Mouse (Mus musculus): ENCODE measurements around the gene D330045A20Rik. TPM values are rescaled to one million over a fixed set of nuclear protein-coding genes. Genes with fewer than 3 reads are reported as not detected.
"Not testable (repeated sequence)": the region's sequence is repeated elsewhere in the genome, so short reads cannot be mapped to it uniquely, and the experiment has no call there.

Gene D330045A20Rik
- under 1 TPM; 0.07 to 0.16 TPM for total RNA-seq (2021)
- long read RNA-seq, experiment 1: 0 reads
- long read RNA-seq, experiment 2: 0 reads

DNA sequence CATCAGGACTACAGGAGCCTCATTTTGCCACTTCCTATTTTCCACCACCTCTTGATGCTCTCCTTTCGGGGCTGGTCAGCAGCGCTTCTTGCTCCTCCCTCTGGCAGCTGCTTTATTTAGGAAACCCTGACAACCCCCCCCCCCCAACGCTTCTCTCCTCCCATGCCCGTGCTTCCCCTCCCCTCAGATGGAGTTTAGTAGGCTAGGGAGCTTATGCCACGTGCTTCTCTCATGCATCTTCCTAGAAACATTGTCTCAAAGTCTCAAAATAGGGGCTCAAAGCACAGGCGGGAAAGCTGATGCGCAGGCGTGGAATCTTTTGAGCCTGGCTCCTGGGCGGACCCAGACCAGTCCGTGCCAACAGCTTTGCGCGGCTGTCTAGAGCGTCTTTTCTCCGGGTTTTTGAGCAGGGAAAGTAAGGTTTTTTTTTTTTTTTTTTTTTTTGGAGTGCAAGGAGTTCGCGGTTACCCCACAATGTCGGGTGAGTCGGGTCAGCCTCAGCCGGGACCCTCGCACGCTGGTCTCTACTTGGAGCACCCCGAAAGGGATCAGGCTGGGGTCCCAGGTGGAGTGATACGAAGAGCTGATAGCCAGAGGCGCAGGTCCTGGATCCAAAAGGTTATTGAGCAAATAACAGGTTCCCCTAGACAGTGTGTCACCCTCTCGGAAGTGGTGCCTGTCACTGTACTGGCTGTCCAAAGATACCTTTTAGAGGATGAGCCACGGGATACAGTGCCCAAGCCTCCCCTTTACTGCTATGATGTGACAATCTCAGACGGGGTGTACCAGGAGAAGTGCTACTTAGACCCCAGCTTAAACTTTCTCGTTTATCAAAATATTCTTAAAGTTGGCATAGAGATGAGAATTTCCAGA, at the start of gene D330045A20Rik:
TSS of gene D330045A20Rik (plus strand) at position 346 of the 873 bp plus-strand sequence.
- intact Hi-C loops (cut with DNase I; ENCODE audit: low total_unique reads): no loop called here
- DNase-seq: peak; percentile 6

DNA sequence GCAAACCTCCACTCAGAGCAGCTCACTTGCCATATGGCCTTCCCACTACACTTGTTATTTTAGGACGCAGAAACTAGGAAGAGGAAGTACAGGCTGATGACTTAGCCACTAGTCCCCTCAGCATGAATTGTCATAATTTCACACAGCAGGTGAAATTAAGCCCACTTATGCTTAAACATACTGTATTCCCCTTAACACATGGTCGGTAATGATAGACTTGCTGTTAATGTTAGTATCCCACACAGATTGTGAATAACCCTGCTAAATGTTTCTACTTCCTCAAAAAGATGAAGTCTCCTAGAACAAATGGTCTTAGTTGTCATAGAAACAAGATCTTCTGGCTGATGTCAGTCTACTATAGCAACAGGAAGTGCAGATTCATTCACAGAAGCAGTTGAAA, 47.6 kb upstream of the D330045A20Rik start:
- DNase-seq: no peak
- intact Hi-C loops (cut with DNase I; ENCODE audit: low total_unique reads): no loop called here

DNA sequence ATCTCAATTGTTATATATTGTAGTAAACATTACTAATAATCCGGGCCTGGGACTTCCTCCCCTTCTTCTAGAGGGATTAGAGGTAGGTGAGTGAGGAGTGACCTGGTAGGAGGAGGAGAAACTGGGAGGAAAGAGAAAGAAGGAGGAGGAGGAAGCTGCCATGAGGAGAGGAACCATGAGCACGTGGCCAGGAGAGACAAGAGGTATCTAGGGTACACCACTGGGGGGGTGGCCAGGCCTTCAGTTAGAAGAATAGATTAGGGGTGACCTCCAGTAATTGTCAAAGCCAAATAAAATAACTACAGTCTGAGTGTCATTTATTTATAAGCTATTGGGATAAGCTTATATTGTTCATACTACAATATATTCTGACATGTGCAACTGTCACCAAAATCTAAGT, 45.0 kb upstream of the D330045A20Rik start:
- no peak for DNase-seq

DNA sequence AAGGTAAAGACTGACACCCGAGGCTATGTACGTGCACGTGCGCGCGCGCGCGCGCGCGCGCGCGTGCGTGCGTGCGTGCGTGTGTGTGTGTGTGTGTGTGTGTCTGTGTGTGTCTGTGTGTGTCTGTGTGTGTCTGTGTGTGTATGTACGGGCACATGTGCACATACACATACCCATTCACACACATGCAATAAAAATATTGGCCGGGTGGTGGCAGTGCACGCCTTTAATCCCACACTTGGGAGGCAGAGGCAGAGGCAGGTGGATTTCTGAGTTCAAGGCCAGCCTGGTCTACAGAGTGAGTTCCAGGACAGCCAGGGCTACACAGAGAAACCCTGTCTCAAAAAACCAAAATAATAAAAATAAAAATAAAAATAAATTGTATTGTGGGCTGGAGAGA, 39.1 kb upstream of the D330045A20Rik start:
- DNase-seq; intact Hi-C loops (cut with DNase I; ENCODE audit: low total_unique reads): not testable (repeated sequence)

More for the DNA sequence above, 45.0 kb upstream of the D330045A20Rik start:
- intact Hi-C loops (cut with DNase I; ENCODE audit: low total_unique reads): no loop called here

DNA sequence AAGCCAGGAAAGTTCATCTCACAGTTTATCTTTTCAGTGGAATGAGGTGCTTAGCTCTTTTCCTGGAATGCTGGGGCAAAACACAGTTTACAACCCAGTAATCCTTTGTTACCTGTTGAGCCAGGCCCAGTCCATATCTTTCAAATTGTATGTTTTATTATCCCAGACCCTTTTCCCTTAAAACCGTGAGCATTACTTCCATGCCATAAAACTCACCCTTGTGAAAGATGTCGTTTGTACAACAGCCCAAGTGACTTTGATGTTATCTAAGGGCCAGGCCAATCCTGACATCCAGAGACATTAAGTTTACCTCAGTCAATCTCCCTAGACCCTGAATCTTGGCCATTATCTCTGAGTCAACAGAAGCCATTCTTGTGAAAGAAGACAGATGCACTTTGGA, 23.4 kb upstream of the D330045A20Rik start:
- DNase-seq: no peak
- intact Hi-C loops (cut with DNase I; ENCODE audit: low total_unique reads): no loop called here

DNA sequence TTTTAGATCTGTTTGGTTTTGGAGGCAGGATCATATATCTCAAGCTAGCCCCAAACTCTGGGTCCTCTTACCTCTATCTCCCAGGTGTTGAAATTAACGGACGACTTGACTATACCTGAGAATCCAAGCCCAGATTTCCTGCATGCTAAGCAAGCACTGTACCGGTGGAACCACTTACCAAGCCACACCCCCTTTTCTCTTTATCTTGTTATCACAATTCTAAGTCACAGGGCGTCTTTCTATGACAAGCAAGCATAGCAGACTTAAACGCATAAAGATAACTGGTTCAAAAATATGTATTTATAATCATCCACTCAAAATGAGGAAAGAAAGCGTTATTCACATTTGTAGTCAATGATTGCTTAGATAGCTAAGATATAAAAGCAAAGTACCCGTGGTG, 1.9 kb downstream of the D330045A20Rik start:
- intact Hi-C loops (cut with DNase I; ENCODE audit: low total_unique reads): no loop called here

DNA sequence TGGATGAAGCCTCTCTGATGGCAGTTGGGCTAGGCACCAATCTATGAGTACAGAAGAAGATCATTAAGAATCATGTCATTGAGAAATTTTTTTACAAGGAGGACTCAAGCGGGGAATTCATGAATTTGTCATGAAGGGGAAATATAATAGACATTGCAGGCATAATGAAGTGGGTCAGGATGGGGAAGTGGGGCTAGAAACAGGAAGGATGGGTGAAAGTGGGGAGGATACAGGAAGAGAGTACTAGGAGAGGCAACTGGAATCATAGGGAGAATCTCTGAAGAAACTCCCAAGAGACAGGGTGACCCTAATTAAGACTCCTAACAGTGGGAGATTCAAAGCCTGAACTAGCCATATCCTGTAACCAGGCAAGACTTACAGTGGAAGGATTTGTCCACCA, 4.8 kb downstream of the D330045A20Rik start:
- intact Hi-C loops (cut with DNase I; ENCODE audit: low total_unique reads): no loop called here
- no peak for DNase-seq

More for the DNA sequence above, 1.9 kb downstream of the D330045A20Rik start:
- DNase-seq: no peak

DNA sequence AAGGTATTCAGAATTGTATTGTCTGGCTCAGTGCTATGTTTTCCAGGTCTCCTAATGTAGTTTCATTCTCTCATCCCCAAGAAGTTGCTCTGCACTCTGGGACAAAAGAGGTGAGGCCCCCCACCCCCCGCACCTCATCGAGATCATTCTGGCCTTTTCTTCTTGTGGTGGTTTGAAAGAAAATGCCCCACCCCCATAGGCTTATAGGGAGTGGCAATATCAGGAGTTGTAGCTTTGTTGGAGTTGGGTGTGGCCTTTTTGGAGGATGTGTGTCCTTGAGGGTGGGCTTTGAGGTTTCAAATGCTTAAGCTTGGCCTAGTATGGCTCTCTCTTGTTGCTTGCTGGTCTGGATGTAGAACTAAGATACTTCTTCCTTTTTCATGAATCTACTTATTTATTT, 36.0 kb downstream of the D330045A20Rik start:
- intact Hi-C loops (cut with DNase I; ENCODE audit: low total_unique reads): no loop called here
- DNase-seq: no peak

DNA sequence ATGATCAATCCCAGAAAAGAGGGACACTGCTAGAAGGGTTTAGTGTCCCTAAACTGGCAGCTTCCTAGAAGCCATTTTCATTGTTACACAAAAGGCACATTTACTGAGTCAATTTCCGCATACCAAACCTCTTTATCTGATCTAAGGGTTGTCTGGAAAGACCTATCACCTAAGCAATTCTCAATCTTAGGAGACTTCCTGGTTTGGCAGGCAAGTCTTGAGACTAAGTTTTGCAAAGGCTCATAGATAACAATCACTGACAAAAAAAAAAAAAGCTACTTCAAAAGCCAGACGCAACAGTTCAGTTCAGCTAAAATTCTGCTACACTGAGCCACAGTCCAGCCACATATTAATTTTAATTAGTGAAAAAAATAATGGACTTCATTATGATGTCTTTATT, 39.1 kb downstream of the D330045A20Rik start:
- no peak for DNase-seq

DNA sequence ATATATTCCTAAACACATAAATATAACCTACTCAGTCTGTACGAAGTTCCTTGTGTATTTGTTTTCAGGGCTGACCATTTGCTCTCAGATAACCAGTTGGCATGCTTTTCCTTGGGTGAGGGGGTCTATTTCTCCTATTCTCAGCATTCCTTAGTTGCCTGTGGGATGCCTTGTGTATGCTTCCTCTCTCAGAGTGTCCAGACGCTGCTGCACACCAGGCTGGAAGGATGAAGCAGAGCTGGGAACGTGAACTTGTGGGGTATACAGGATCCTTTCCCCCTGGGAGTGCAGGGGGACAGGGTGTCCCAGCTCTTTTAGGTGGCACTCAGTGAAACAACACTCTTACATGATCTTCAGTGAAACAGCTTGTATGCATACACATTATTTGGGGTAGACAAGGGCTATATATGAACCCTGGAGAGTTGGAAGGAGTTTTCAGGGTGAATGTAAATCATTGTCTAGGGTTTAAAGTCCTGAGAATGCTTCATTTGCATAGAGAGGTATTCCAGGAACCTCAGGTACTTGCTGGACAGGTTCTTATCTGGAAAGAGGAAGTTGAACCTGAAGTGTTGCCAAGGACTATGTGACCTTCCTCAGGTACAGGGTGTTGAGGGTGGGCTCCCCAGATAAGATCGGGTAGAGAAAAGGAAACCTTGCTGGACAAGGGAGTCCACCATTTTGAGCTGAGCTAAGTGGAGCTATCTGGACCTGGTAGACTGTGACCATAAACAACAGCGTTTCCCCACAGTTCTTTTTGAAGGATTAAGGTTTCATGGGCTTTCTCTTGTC, 44.3 kb downstream of the D330045A20Rik start:
- no peak for DNase-seq
- intact Hi-C loops (cut with DNase I; ENCODE audit: low total_unique reads): no loop called here

More for the DNA sequence above, 39.1 kb downstream of the D330045A20Rik start:
- intact Hi-C loops (cut with DNase I; ENCODE audit: low total_unique reads): no loop called here

DNA sequence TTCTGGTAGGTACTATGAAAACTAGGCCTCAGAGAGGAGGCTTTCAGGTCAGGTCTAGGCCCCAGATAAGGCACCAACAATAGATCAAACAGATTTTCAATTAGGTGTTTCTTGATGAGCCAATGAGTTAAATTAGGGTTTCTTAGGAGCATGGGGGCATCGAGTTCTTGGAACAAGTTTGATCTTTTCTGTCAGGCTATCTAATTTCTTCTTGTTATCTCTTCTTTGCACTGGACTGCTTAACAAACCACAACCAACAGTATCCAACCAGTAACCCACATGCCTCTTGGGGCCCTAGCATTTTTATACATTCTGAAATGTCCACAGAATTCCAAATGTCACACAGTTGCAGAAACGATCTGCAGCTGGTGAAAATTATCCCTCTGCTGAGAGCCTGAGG, 45.6 kb downstream of the D330045A20Rik start:
- DNase-seq: no peak
- intact Hi-C loops (cut with DNase I; ENCODE audit: low total_unique reads): no loop called here

DNA sequence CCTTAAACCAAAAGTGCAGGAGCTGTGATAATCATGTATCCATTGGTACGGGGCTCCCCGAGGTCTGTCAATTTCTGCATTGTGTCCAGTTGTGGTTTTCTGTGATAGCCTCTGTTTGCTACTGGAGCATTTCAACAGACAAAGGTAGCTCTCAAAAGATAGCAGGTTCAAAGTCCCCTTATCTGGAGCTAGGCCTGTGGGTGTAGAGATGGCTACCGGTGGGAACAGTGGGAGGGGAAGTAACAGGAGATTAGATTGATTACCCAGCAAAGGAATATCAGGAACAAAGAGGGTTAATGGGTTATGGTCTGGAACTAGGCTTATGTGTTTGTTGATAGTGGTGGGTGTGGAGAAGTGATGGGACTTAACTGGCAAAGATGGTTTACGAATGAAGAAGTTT, 46.8 kb downstream of the D330045A20Rik start:
- DNase-seq: no peak
- intact Hi-C loops (cut with DNase I; ENCODE audit: low total_unique reads): no loop called here

DNA sequence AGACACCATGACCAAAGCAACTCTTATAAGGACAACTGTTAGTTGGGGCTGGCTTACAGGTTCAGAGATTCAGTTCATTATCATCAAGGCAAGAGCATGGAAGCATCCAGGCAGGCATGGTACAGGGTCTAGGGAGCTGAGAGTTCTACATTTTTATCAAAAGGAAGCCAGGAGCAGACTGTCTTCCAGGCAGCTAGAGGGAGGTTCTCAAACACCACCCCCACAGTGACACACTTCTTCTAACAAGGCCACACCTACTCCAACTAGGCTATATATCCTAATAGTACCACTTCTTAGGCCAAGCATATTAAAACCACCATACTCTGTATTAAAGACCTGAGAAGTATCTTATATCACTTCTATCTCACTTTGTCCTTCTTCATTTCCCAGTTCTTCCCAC, 49.5 kb downstream of the D330045A20Rik start:
- DNase-seq: no peak
- intact Hi-C loops (cut with DNase I; ENCODE audit: low total_unique reads): no loop called here

DNA sequence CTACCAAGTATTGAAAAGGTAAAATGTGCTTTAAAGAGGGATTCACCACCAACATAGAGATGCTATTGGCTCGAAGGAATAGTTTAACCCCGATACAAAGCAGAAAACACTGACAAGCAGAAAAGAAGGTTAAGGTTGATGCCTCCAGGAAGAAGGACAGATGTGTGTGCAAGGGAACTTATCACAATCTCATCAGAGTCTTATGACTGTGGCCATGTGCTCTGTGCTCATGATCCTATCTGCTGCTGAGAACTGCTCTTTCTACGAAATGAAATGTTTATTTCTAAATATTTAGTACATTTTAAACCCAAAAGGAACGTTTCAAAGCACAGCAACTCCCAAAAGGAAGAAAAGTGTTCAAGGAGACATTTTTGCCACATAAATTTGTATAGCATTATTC, 52.1 kb downstream of the D330045A20Rik start:
- DNase-seq: no peak
- intact Hi-C loops (cut with DNase I; ENCODE audit: low total_unique reads): no loop called here

DNA sequence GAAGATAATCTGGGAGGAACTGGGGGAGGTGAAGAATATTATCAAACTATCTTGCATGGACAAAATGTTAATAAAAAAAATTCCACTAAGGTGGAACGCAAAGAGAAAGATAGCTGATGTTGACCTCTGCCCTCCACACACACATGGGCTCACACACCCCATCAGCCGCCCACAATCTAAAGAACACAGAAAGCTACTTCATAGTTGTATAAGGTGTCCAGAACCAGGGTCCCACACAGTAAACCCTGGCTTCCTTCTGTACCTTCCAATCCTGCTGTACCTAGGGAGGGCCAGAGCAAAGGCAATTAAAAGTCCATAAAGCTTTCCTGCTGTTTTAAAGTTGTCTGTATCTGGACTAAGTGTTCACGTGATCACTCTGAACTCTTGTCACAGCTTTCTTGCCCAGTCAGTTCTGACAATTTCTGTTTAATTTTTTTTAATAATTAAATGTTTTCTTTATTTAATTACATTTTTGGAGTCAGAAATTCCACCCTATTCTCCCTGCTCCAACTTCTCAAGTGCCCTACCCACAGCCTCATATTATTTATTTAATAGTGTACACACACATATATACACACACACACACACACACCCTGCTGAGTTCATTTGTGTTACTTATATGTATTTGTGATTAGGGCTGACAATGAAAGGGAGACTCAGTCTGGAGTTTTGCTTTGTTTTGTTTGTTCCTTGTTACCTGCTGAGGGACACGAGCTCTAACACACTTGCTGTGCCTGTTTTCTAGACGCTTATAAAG, 57.7 kb downstream of the D330045A20Rik start:
- DNase-seq: no peak
- intact Hi-C loops (cut with DNase I; ENCODE audit: low total_unique reads): no loop called here

DNA sequence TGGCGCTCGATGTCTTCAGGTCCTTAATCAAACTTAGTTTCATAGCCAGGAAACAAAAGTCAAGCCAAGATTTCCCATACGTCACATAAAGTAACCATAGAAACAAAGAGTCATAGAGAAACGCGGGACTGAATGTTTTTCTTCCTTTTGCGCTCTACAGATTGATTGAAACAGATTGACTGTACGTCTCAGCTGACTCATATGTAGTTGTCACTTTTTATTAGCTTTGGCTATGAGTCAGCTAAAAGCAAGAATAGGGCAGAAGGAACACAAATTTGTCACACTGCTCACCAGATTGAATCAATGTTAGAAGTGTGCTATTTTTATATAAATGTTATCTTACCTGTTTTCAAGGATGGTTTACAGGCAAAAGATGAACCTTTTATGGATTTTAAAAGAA, 63.6 kb downstream of the D330045A20Rik start:
- intact Hi-C loops (cut with DNase I; ENCODE audit: low total_unique reads): no loop called here
- DNase-seq: no peak

DNA sequence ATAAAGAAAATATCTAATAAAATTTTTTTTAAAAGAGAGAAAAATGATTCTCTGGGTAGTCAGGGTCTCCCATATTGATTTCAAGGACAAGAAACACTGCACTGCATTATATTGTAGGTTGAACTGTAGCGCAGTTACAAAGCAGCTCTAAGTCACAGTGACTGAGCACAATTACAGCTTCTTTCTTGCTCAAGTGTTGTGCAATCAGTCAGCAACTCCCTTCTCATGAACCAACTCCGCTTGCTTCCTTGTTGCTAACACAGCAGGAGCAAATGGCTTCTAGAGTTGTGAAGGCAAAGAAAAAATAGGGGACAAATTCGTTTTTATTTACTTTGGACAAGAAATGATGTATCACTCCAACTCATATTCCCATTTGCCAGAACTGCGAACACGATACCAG, 70.3 kb downstream of the D330045A20Rik start:
- intact Hi-C loops (cut with DNase I; ENCODE audit: low total_unique reads): no loop called here
- no peak for DNase-seq

DNA sequence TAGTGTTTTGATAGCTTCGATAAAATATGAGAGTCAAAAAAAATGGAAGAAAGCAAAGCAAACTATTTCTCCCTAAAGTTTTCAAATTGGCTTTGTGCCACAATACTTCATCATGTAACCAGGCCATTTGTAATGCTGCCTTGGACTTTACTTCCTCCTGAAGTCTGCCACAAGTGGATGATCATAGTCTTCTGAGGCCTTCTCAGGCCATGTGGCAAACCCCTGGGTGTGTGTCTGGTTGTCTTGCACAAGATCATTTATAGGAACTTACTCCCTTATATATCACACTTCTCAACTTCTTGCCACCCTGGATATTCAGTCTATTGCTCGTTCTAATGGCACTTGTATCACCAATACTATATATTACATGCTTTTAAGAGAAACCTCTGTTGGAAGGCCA, 71.9 kb downstream of the D330045A20Rik start:
- no peak for DNase-seq
- intact Hi-C loops (cut with DNase I; ENCODE audit: low total_unique reads): no loop called here

DNA sequence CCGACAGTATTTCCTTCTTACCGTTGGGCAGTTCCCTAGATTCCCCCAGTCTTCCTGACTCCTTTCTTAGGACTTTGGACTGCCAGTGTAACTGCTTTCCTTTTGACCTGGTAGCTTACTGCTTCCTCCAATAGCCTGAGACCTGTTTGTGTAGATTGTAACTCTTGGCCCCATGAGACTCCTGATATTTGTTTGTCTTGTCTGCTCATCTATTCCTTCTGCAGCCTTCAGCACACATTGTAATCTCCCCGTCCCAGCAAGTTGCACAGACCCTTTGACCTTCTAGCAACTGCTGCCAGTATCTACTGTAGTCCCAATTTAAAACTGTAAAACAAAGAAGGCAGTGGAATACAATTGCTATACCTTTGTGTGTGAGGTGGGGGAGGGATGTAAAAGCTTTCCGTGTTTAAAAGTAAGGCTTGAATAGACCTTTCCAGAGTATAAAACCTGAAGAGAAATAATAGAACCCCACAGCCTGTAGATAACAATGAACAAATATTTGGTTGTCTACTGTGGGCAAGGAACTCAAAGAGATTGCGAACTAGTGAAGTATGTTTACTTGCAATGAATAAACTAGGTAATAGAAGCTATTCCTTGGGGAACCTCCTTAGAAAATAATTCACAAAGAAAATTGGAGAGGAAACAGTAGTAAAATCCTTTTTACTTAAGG, 82.2 kb downstream of the D330045A20Rik start:
- intact Hi-C loops (cut with DNase I; ENCODE audit: low total_unique reads): no loop called here
- DNase-seq: no peak
